Mouse (Mus musculus): ENCODE data around the gene Osbpl8.
A peak's percentile ranks its signal among the peaks of the same experiment; 100 is the strongest.
"Not testable (repeated sequence)": the region's sequence is repeated elsewhere in the genome, so short reads cannot be mapped to it uniquely, and the experiment has no call there.

The Osbpl8 gene

GRCm38 (mm10) chr10:111189022-111189555, 24.5 kb downstream of the Osbpl8 start:
- peak; percentile 78 to 88 for DNase-seq

GRCm38 (mm10) chr10:111190110-111190795, 25.7 kb downstream of the Osbpl8 start:
- DNase-seq = no peak

GRCm38 (mm10) chr10:111193536-111193935, 29.0 kb downstream of the Osbpl8 start:
- no peak for DNase-seq

GRCm38 (mm10) chr10:111196191-111196590, 31.6 kb downstream of the Osbpl8 start:
- DNase-seq = no peak

GRCm38 (mm10) chr10:111198705-111199104, 34.2 kb downstream of the Osbpl8 start:
- not testable (repeated sequence) for DNase-seq

- no peak for DNase-seq
Observed at GRCm38 (mm10) chr10:111201120-111201519, 36.6 kb downstream of the Osbpl8 start.

- DNase-seq = peak; percentile 27 to 30
Observed at GRCm38 (mm10) chr10:111201666-111202065, 37.1 kb downstream of the Osbpl8 start.

GRCm38 (mm10) chr10:111204089-111204488, 39.5 kb downstream of the Osbpl8 start:
- no peak for DNase-seq

GRCm38 (mm10) chr10:111205421-111205820, 40.9 kb downstream of the Osbpl8 start:
- DNase-seq = no peak

- DNase-seq = no peak
Observed at GRCm38 (mm10) chr10:111207386-111207785, 42.8 kb downstream of the Osbpl8 start.

- DNase-seq = no peak
Observed at GRCm38 (mm10) chr10:111214084-111214483, 49.5 kb downstream of the Osbpl8 start.

GRCm38 (mm10) chr10:111214696-111215095, 50.1 kb downstream of the Osbpl8 start:
- no peak for DNase-seq

GRCm38 (mm10) chr10:111215572-111215971, 51.0 kb downstream of the Osbpl8 start:
- DNase-seq = no peak

GRCm38 (mm10) chr10:111216111-111216510, 51.6 kb downstream of the Osbpl8 start:
- DNase-seq = no peak

GRCm38 (mm10) chr10:111222535-111222934, 58.0 kb downstream of the Osbpl8 start:
- DNase-seq = no peak

GRCm38 (mm10) chr10:111223218-111223830, 58.8 kb downstream of the Osbpl8 start:
- DNase-seq = peak in 1 of 2 experiments; percentile 31

- no peak for DNase-seq
Observed at GRCm38 (mm10) chr10:111224696-111225095, 60.1 kb downstream of the Osbpl8 start.

- DNase-seq = peak; percentile 71 to 93
Observed at GRCm38 (mm10) chr10:111226508-111226907, 62.0 kb downstream of the Osbpl8 start.

GRCm38 (mm10) chr10:111232237-111232636, 67.7 kb downstream of the Osbpl8 start:
- not testable (repeated sequence) for DNase-seq

GRCm38 (mm10) chr10:111233476-111234130, 69.1 kb downstream of the Osbpl8 start:
- no peak for DNase-seq

- no peak for DNase-seq
Observed at GRCm38 (mm10) chr10:111234450-111235288, 70.1 kb downstream of the Osbpl8 start.

GRCm38 (mm10) chr10:111235289-111235570, 70.7 kb downstream of the Osbpl8 start:
- no peak for DNase-seq

- DNase-seq = no peak
Observed at GRCm38 (mm10) chr10:111237434-111237833, 72.9 kb downstream of the Osbpl8 start.

Data from kidney, adult 8-10 months (tissue).